In genomic region chrX:164330766-164331165, GRCm38 (mm10) we compare ENCODE assay signal across 30 mouse cellular contexts. TPM values are rescaled to one million over a fixed set of nuclear protein-coding genes. Genes with fewer than 3 reads are reported as not detected.
"Had no signal": no experiment of that assay in that cellular context is flagged by ENCODE, and none has a peak within 500 bp of the region (broad histone marks: within the 10 kb centered on the region; RNA-seq: fewer than 3 reads in every experiment).

No protein-coding gene starts in this region.

- DNase-seq: left cerebral cortex, postnatal 4 days; liver; liver, embryonic 13.5 days; liver, postnatal 0 days; lung, adult 18-20 months; lung, adult 2 months; lung, postnatal 10 days; lung, postnatal 14 days; lung, postnatal 36 days; lung, postnatal 4 days; midbrain, embryonic 14.5 days had no signal

- H3K36me3 ChIP-seq: limb, embryonic 10.5 days; limb, embryonic 12.5 days; limb, embryonic 13.5 days; limb, embryonic 15.5 days; liver, embryonic 12.5 days; liver, embryonic 13.5 days; liver, embryonic 15.5 days; lung, embryonic 15.5 days; midbrain, embryonic 10.5 days; midbrain, embryonic 12.5 days; midbrain, embryonic 13.5 days; midbrain, embryonic 15.5 days had no signal

- H3K27me3 ChIP-seq: limb, embryonic 13.5 days; limb, embryonic 15.5 days; liver, embryonic 12.5 days; liver, embryonic 13.5 days; liver, embryonic 15.5 days; lung, embryonic 15.5 days; megakaryocyte, embryonic 14.5 days; midbrain, embryonic 12.5 days; midbrain, embryonic 13.5 days; midbrain, embryonic 15.5 days had no signal

- H3K9me3 ChIP-seq: limb, embryonic 10.5 days; limb, embryonic 12.5 days; limb, embryonic 13.5 days; limb, embryonic 15.5 days; liver, embryonic 12.5 days; liver, embryonic 13.5 days; liver, embryonic 15.5 days; lung, embryonic 15.5 days; megakaryocyte, embryonic 14.5 days; midbrain, embryonic 10.5 days; midbrain, embryonic 12.5 days; midbrain, embryonic 13.5 days; midbrain, embryonic 15.5 days had no signal

- H3K4me3 ChIP-seq: left cerebral cortex, adult 2 months; limb, embryonic 10.5 days; limb, embryonic 12.5 days; limb, embryonic 13.5 days; limb, embryonic 15.5 days; liver, embryonic 12.5 days; liver, embryonic 13.5 days; liver, embryonic 15.5 days; lung, embryonic 15.5 days; megakaryocyte, embryonic 14.5 days; midbrain, embryonic 10.5 days; midbrain, embryonic 12.5 days; midbrain, embryonic 13.5 days; midbrain, embryonic 15.5 days; myocyte had no signal

- H3K4me1 ChIP-seq: limb, embryonic 10.5 days; limb, embryonic 12.5 days; limb, embryonic 13.5 days; limb, embryonic 15.5 days; liver, embryonic 12.5 days; liver, embryonic 13.5 days; liver, embryonic 15.5 days; lung, embryonic 15.5 days; megakaryocyte, embryonic 14.5 days; midbrain, embryonic 10.5 days; midbrain, embryonic 12.5 days; midbrain, embryonic 13.5 days; midbrain, embryonic 15.5 days had no signal

- ATAC-seq: liver, embryonic 12.5 days; liver, postnatal 0 days; midbrain, embryonic 13.5 days; midbrain, embryonic 15.5 days; midbrain, embryonic 16.5 days had no signal

- H3K27ac ChIP-seq: left cerebral cortex, adult 2 months; limb, embryonic 10.5 days; limb, embryonic 12.5 days; limb, embryonic 13.5 days; limb, embryonic 15.5 days; liver, embryonic 12.5 days; liver, embryonic 13.5 days; liver, embryonic 14.5 days; liver, embryonic 15.5 days; macrophage; midbrain, embryonic 10.5 days; midbrain, embryonic 12.5 days; midbrain, embryonic 13.5 days; midbrain, embryonic 15.5 days had no signal

- H3K4me2 ChIP-seq: limb, embryonic 12.5 days; limb, embryonic 13.5 days; limb, embryonic 15.5 days; liver, embryonic 11.5 days; liver, embryonic 12.5 days; liver, embryonic 13.5 days; liver, embryonic 15.5 days; lung, embryonic 15.5 days; midbrain, embryonic 11.5 days; midbrain, embryonic 12.5 days; midbrain, embryonic 13.5 days; midbrain, embryonic 15.5 days had no signal

- H3K9ac ChIP-seq: limb, embryonic 12.5 days; limb, embryonic 13.5 days; limb, embryonic 15.5 days; liver, embryonic 12.5 days; liver, embryonic 13.5 days; liver, embryonic 14.5 days; liver, embryonic 15.5 days; liver, postnatal 0 days; lung, embryonic 15.5 days; midbrain, embryonic 12.5 days; midbrain, embryonic 13.5 days; midbrain, embryonic 15.5 days had no signal

RNA-seq across cellular contexts. Expression of gene Vegfd, which starts 42.4 kb away (rescaled TPM):
- polyA plus RNA-seq: macrophage had no signal
